Mouse (Mus musculus) myocyte (in vitro differentiated cells): ENCODE measurements around the gene Tfdp1. TPM values are rescaled to one million over a fixed set of nuclear protein-coding genes. Genes with fewer than 3 reads are reported as not detected.
A peak's percentile ranks its signal among the peaks of the same experiment; 100 is the strongest.

Experiments used
- H3K27me3 ChIP-seq: one replicate; pipeline ENCODE4 v1.6.1; 2011; ENCODE audit not compliant: control insufficient read depth, insufficient read depth, insufficient read length
- H3K36me3 ChIP-seq: one replicate; pipeline ENCODE4 v1.6.1; 2011; ENCODE audit not compliant: control insufficient read depth, insufficient read depth
- H3K4me2 ChIP-seq: one replicate; pipeline ENCODE4 v1.6.1; 2011; ENCODE audit warnings: low read depth, control low read depth
- H3K4me3 ChIP-seq: one replicate; pipeline ENCODE4 v1.5.1; 2011; ENCODE audit warnings: mild to moderate bottlenecking, control low read depth, moderate library complexity
- H3K79me2 ChIP-seq: one replicate; pipeline ENCODE4 v1.6.1; 2011; ENCODE audit not compliant: control insufficient read depth, insufficient read depth
- H3ac ChIP-seq: one replicate; pipeline ENCODE4 v1.6.1; 2011; ENCODE audit not compliant: control insufficient read depth, insufficient read length
- CEBPB ChIP-seq: IDR thresholded peaks from 2 replicates; pipeline ENCODE4 v1.6.1; 2011; ENCODE audit warnings: mild to moderate bottlenecking, moderate library complexity; ENCODE audit not compliant: poor library complexity, insufficient read depth, severe bottlenecking
- E2F4 ChIP-seq: IDR thresholded peaks from one replicate; pipeline ENCODE4 v1.6.1; 2011; ENCODE audit warnings: mild to moderate bottlenecking, control low read depth, moderate library complexity; ENCODE audit not compliant: insufficient read depth
- MAX ChIP-seq: IDR thresholded peaks from one replicate; pipeline ENCODE4 v1.6.1; 2011; ENCODE audit warnings: low read depth, mild to moderate bottlenecking, control low read depth
- MYOD1 ChIP-seq, 3 experiments: IDR thresholded peaks; one replicate each; pipeline ENCODE4 v1.6.1; 2011; ENCODE audit warnings: control low read depth in 2 of 3, low read depth in 2 of 3, mild to moderate bottlenecking in 2 of 3, moderate library complexity in 1 of 3; ENCODE audit not compliant: insufficient read length in 2 of 3, control insufficient read depth in 1 of 3
- MYOG ChIP-seq, 3 experiments: IDR thresholded peaks; one replicate each; pipeline ENCODE4 v1.6.1; 2011; ENCODE audit warnings: control low read depth in 2 of 3, low read depth in 2 of 3, mild to moderate bottlenecking in 2 of 3; ENCODE audit not compliant: insufficient read length in 2 of 3, control insufficient read depth in 1 of 3, insufficient read depth in 1 of 3
- POLR2A ChIP-seq: IDR thresholded peaks from one replicate; pipeline ENCODE4 v1.6.1; 2011; ENCODE audit warnings: low read depth, mild to moderate bottlenecking, control low read depth, moderate library complexity; ENCODE audit not compliant: insufficient read length
- POLR2AphosphoS2 ChIP-seq: IDR thresholded peaks from one replicate; pipeline ENCODE4 v1.6.1; 2011; ENCODE audit warnings: low read depth, control low read depth; ENCODE audit not compliant: insufficient read length
- REST ChIP-seq: IDR thresholded peaks from one replicate; pipeline ENCODE4 v1.6.1; 2011; ENCODE audit warnings: mild to moderate bottlenecking, control low read depth, moderate library complexity; ENCODE audit not compliant: insufficient read depth, insufficient read length
- SRF ChIP-seq: IDR thresholded peaks from one replicate; pipeline ENCODE4 v1.6.1; 2011; ENCODE audit warnings: low read depth; ENCODE audit not compliant: control insufficient read depth, insufficient read length
- TCF12 ChIP-seq: IDR thresholded peaks from one replicate; pipeline ENCODE4 v1.6.1; 2011; ENCODE audit warnings: mild to moderate bottlenecking, control low read depth; ENCODE audit not compliant: poor library complexity, insufficient read depth, severe bottlenecking
- TCF3 ChIP-seq: IDR thresholded peaks from one replicate; pipeline ENCODE4 v1.6.1; 2011; ENCODE audit warnings: low read depth, control low read depth; ENCODE audit not compliant: insufficient read length
- USF1 ChIP-seq: IDR thresholded peaks from one replicate; pipeline ENCODE4 v1.6.1; 2011; ENCODE audit warnings: low read depth, mild to moderate bottlenecking, control low read depth, moderate library complexity
- polyA plus RNA-seq: library from polyadenylated mRNA; unstranded; fragments of >200 nt; fragmentation: generic; extraction: Trizol; gene quantifications from one replicate; pipeline ENCODE4 v1.2.1, GENCODE M21; 2012; ENCODE audit warnings: missing spikeins

Tfdp1 gene
- polyA plus RNA-seq, 1 experiment: 40.8 TPM

- Histone ChIP-seq H3K36me3 (peaks cover 33% of the 10 kb centered on the region), H3K4me2 (no peak overlapping the region), H3ac (no peak overlapping the region), H3K79me2 (no peaks in the 10 kb centered on the region), H3K27me3 (no peaks in the 10 kb centered on the region), H3K4me3 (no peak overlapping the region)
- TF ChIP-seq SRF: no peak
- no peak for TF ChIP-seq POLR2AphosphoS2
- TF ChIP-seq TCF12: no peak
- no peak for TF ChIP-seq USF1
- TF ChIP-seq CEBPB: no peak
- TF ChIP-seq MYOG (IDR thresholded peaks at IDR 0.05; ENCODE audit: control insufficient read depth in 1 of 3, insufficient read depth in 1 of 3, insufficient read length in 2 of 3, low read depth in 2 of 3): no peak
- no peak for TF ChIP-seq REST
- no peak for TF ChIP-seq E2F4
- TF ChIP-seq MAX: no peak
- no peak for TF ChIP-seq MYOD1 (IDR thresholded peaks at IDR 0.05; ENCODE audit: control insufficient read depth in 1 of 3, insufficient read length in 2 of 3, low read depth in 2 of 3)
- no peak for TF ChIP-seq TCF3
- no peak for TF ChIP-seq POLR2A
These were observed 34.7 kb downstream of the Tfdp1 start for GRCm38 (mm10) chr8:13373151-13373662.

- Histone ChIP-seq H3K79me2 (no peaks in the 10 kb centered on the region), H3ac (no peak overlapping the region), H3K4me2 (no peak overlapping the region), H3K36me3 (peaks cover 15% of the 10 kb centered on the region), H3K4me3 (no peak overlapping the region), H3K27me3 (no peaks in the 10 kb centered on the region)
- TF ChIP-seq CEBPB (no peak), TCF12 (no peak), MYOG (IDR thresholded peaks at IDR 0.05; ENCODE audit: control insufficient read depth in 1 of 3, insufficient read depth in 1 of 3, insufficient read length in 2 of 3, low read depth in 2 of 3) (no peak), SRF (no peak), USF1 (no peak), TCF3 (no peak), REST (no peak), E2F4 (no peak), POLR2AphosphoS2 (no peak), POLR2A (no peak), MAX (no peak), MYOD1 (IDR thresholded peaks at IDR 0.05; ENCODE audit: control insufficient read depth in 1 of 3, insufficient read length in 2 of 3, low read depth in 2 of 3) (no peak)
These were observed 43.1 kb downstream of the Tfdp1 start for GRCm38 (mm10) chr8:13381630-13382029.

- no peaks in the 10 kb centered on the region for H3K79me2 ChIP-seq
- no peak overlapping the region for H3ac ChIP-seq
- H3K27me3 ChIP-seq: no peaks in the 10 kb centered on the region
- H3K36me3 ChIP-seq: peaks cover 15% of the 10 kb centered on the region
- no peak overlapping the region for H3K4me3 ChIP-seq
- no peak for TF ChIP-seq MYOG (IDR thresholded peaks at IDR 0.05; ENCODE audit: control insufficient read depth in 1 of 3, insufficient read depth in 1 of 3, insufficient read length in 2 of 3, low read depth in 2 of 3)
- no peak for TF ChIP-seq E2F4
- no peak for TF ChIP-seq POLR2A
- no peak for TF ChIP-seq POLR2AphosphoS2
- no peak for TF ChIP-seq MAX
- TF ChIP-seq SRF: no peak
- TF ChIP-seq REST: no peak
- H3K4me2 ChIP-seq: no peak overlapping the region
These were observed 44.0 kb downstream of the Tfdp1 start for GRCm38 (mm10) chr8:13382536-13382935.

- Histone ChIP-seq H3K4me3 (no peak overlapping the region), H3K27me3 (no peaks in the 10 kb centered on the region), H3ac (no peak overlapping the region), H3K36me3 (peaks cover 15% of the 10 kb centered on the region), H3K79me2 (no peaks in the 10 kb centered on the region), H3K4me2 (no peak overlapping the region)
- TF ChIP-seq POLR2AphosphoS2: no peak
- TF ChIP-seq MYOD1 (IDR thresholded peaks at IDR 0.05; ENCODE audit: control insufficient read depth in 1 of 3, insufficient read length in 2 of 3, low read depth in 2 of 3): peak in 1 of 3 experiments; percentile 50
- no peak for TF ChIP-seq SRF
- no peak for TF ChIP-seq REST
- TF ChIP-seq MYOG (IDR thresholded peaks at IDR 0.05; ENCODE audit: control insufficient read depth in 1 of 3, insufficient read depth in 1 of 3, insufficient read length in 2 of 3, low read depth in 2 of 3): peak in 2 of 3 experiments; percentile 16 to 30
These were observed 44.4 kb downstream of the Tfdp1 start for GRCm38 (mm10) chr8:13382999-13383398.

GRCm38 (mm10) chr8:13386366-13386765 lies 47.8 kb downstream of the Tfdp1 start:
- Histone ChIP-seq H3ac (no peak overlapping the region), H3K27me3 (no peaks in the 10 kb centered on the region), H3K79me2 (no peaks in the 10 kb centered on the region), H3K36me3 (no peaks in the 10 kb centered on the region), H3K4me2 (no peak overlapping the region), H3K4me3 (no peak overlapping the region)
- TF ChIP-seq REST (no peak), TCF12 (no peak), POLR2A (no peak), TCF3 (no peak), CEBPB (no peak), USF1 (no peak), MYOG (IDR thresholded peaks at IDR 0.05; ENCODE audit: control insufficient read depth in 1 of 3, insufficient read depth in 1 of 3, insufficient read length in 2 of 3, low read depth in 2 of 3) (no peak), E2F4 (no peak), MAX (no peak), SRF (no peak), MYOD1 (IDR thresholded peaks at IDR 0.05; ENCODE audit: control insufficient read depth in 1 of 3, insufficient read length in 2 of 3, low read depth in 2 of 3) (no peak), POLR2AphosphoS2 (no peak)
